Comparison of ENCODE assay signal across 8 mouse cellular contexts in the genomic region with DNA sequence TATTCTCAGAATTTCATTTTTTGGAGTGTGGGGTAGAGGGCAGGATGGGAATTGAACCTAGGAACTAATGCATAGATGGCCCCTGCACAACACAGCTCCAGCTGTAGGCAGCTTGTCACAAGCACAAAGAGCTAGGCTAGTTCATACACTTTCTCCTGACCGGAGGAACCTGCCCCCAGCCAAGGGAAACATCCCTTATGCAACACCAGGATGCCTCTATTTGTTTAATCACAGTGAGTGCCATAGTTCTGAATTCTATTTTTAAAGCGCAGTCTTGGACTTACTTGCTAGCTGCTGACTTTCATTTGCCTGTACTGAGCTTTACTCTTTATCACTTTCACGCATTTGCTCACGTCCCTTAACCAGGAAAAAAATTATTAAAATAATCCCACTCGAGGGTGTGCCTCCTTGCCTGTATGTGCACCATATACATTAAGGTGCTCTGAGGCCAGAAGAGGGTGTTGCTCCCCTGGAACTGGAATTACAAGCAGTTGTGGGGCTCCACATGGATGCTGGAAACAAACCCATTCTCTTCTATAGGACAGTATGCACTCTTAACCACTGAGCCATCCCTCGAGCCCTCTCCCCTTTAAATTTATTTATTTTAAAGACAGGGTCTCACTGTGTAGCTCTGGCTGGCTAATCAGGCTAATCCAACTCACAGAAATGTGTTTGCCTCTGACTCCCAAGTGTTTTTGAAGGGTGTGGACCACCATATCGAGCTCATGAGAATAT. TPM values are rescaled to one million over a fixed set of nuclear protein-coding genes. Genes with fewer than 3 reads are reported as not detected.
DNase-seq lines count a peak whose midpoint lies in the region; ATAC-seq and TF ChIP-seq lines count a peak whose summit lies in the region.

No protein-coding gene starts in this region.

- H3K4me2 ChIP-seq in heart, embryonic 13.5 days: peak overlapping the region; percentile 77
- peak overlapping the region; percentile 98 for H3K4me2 ChIP-seq in liver, embryonic 16.5 days (ENCODE audit: low read depth, low read length)
- H3K4me2 ChIP-seq in stomach, embryonic 15.5 days: peak overlapping the region; percentile 82

- H3K4me1 ChIP-seq in heart, embryonic 13.5 days: peaks cover 18% of the 10 kb centered on the region
- H3K4me1 ChIP-seq in liver, embryonic 16.5 days (ENCODE audit: control insufficient read depth, low read depth, low read length): peaks cover 57% of the 10 kb centered on the region
- peaks cover 6% of the 10 kb centered on the region; the same call in 1 of the 2 replicates for H3K4me1 ChIP-seq in stomach, embryonic 15.5 days

- H3K4me3 ChIP-seq in left cerebral cortex, adult 2 months: peak overlapping the region; percentile 89
- H3K4me3 ChIP-seq in heart, embryonic 13.5 days: peak overlapping the region; percentile 83
- peak overlapping the region; percentile 90 for H3K4me3 ChIP-seq in liver, embryonic 16.5 days (ENCODE audit: low read depth, low read length)
- H3K4me3 ChIP-seq in stomach, embryonic 15.5 days (replicated peaks): peak overlapping the region; percentile 65

- peak overlapping the region; percentile 94 for H3K27ac ChIP-seq in left cerebral cortex, adult 2 months
- H3K27ac ChIP-seq in heart, embryonic 13.5 days (replicated peaks): peak overlapping the region; percentile 80
- H3K27ac ChIP-seq in liver, embryonic 16.5 days (ENCODE audit: low read length): peak overlapping the region; percentile 88
- no peak overlapping the region for H3K27ac ChIP-seq in stomach, embryonic 15.5 days

- intact Hi-C loops in left cerebral cortex, adult 2 months (cut with DNase I): loop anchor here (5.0 kb wide), 1 partner anchor 217 kb away; no protein-coding TSS in a partner anchor

- peak overlapping the region; percentile 94 for H3K9ac ChIP-seq in heart, embryonic 13.5 days
- peak overlapping the region; percentile 98 for H3K9ac ChIP-seq in liver, embryonic 16.5 days (ENCODE audit: low read depth, low read length)
- H3K9ac ChIP-seq in stomach, embryonic 15.5 days: no peak overlapping the region

- no peak for DNase-seq in left cerebral cortex, adult 2 months (ENCODE audit: extremely low spot score in 1 of 2, low spot score in 2 of 2)
- DNase-seq in left cerebral cortex, adult 9 months (ENCODE audit: low spot score in 2 of 2): no peak
- no peak for DNase-seq in cerebellum, adult 11 months
- no peak for DNase-seq in thymus, postnatal 0 days (ENCODE audit: low spot score)
- no peak for DNase-seq in left cerebral cortex, adult 18-20 months (ENCODE audit: low spot score in 2 of 2)

- TF ChIP-seq CTCF in left cerebral cortex, adult 2 months (IDR thresholded peaks at IDR 0.05): no peak; the same call in 1 of the 2 replicates

- no peaks in the 10 kb centered on the region for H3K9me3 ChIP-seq in heart, embryonic 13.5 days
- no peaks in the 10 kb centered on the region for H3K9me3 ChIP-seq in liver, embryonic 16.5 days (replicated peaks; ENCODE audit: control insufficient read depth, low read length)
- H3K9me3 ChIP-seq in stomach, embryonic 15.5 days: no peaks in the 10 kb centered on the region

- no peak for ATAC-seq in heart, embryonic 13.5 days (ENCODE audit: extremely low read depth, insufficient number of reproducible peaks, low FRiP score, low TSS enrichment)
- ATAC-seq in liver, embryonic 16.5 days (ENCODE audit: low read depth): no peak
- ATAC-seq in stomach, embryonic 15.5 days (ENCODE audit: insufficient read depth, low FRiP score, low read depth): no peak

- H3K36me3 ChIP-seq in heart, embryonic 13.5 days: no peaks in the 10 kb centered on the region
- H3K36me3 ChIP-seq in liver, embryonic 16.5 days (ENCODE audit: control insufficient read depth, insufficient read depth): no peaks in the 10 kb centered on the region
- no peaks in the 10 kb centered on the region for H3K36me3 ChIP-seq in stomach, embryonic 15.5 days

- no peaks in the 10 kb centered on the region for H3K27me3 ChIP-seq in heart, embryonic 13.5 days (replicated peaks)
- H3K27me3 ChIP-seq in liver, embryonic 16.5 days (ENCODE audit: control insufficient read depth, insufficient read depth, low read depth, low read length): no peaks in the 10 kb centered on the region
- no peaks in the 10 kb centered on the region for H3K27me3 ChIP-seq in stomach, embryonic 15.5 days (replicated peaks)

- WGBS in heart, embryonic 13.5 days: 67% methylated on average over 7 of the region's 7 CpGs
- WGBS in liver, embryonic 16.5 days (ENCODE audit: insufficient replicate concordance): 55% methylated on average over 7 of the region's 7 CpGs
- WGBS in stomach, embryonic 15.5 days: 66% methylated on average over 7 of the region's 7 CpGs

RNA-seq across cellular contexts. Expression of gene Abhd5, which starts 0.8 kb away (rescaled TPM):
- 10 to 100 TPM; 17.1 to 19.3 TPM for total RNA-seq in left cerebral cortex, adult 2 months (2021)
- polyA plus RNA-seq in heart, embryonic 13.5 days (2015; fragmentation: Nextera tagmentation; extraction: Ambion mirVana): 16.7 and 19.6 TPM in 2 replicates
- polyA plus RNA-seq in liver, embryonic 16.5 days (2015; fragmentation: Nextera tagmentation; extraction: Ambion mirVana): 22.7 and 23.9 TPM in 2 replicates
- polyA plus RNA-seq in stomach, embryonic 15.5 days (2015; fragmentation: Nextera tagmentation; extraction: Ambion mirVana): 20.6 and 25.2 TPM in 2 replicates
- 9.6 and 10.5 TPM in 2 replicates for polyA plus RNA-seq in thymus, postnatal 0 days (2015; fragmentation: Nextera tagmentation; extraction: Ambion mirVana)
- total RNA-seq in left cerebral cortex, adult 18-20 months (2021): 10 to 100 TPM; 15.4 to 18.2 TPM

RNA-seq across cellular contexts. Expression of gene Ano10, which starts 56.3 kb away (rescaled TPM):
- total RNA-seq in left cerebral cortex, adult 2 months (2021): 10 to 100 TPM; 25.8 to 27.4 TPM
- 29.2 and 30.8 TPM in 2 replicates for polyA plus RNA-seq in heart, embryonic 13.5 days (2015; fragmentation: Nextera tagmentation; extraction: Ambion mirVana)
- polyA plus RNA-seq in liver, embryonic 16.5 days (2015; fragmentation: Nextera tagmentation; extraction: Ambion mirVana): 12.6 and 16.3 TPM in 2 replicates
- polyA plus RNA-seq in stomach, embryonic 15.5 days (2015; fragmentation: Nextera tagmentation; extraction: Ambion mirVana): 33.4 and 36.1 TPM in 2 replicates
- polyA plus RNA-seq in thymus, postnatal 0 days (2015; fragmentation: Nextera tagmentation; extraction: Ambion mirVana): 16.9 and 18.5 TPM in 2 replicates
- 10 to 100 TPM; 29.7 to 30.9 TPM for total RNA-seq in left cerebral cortex, adult 18-20 months (2021)
